Mouse (Mus musculus): ENCODE data around the gene Acaca. TPM values are rescaled to one million over a fixed set of nuclear protein-coding genes. Genes with fewer than 3 reads are reported as not detected.

The Acaca gene
- total RNA-seq, 2 experiments from 2014 or later, result 11.4 to 12.5 TPM

GRCm38 (mm10) chr11:84145201-84145798, 15.8 kb downstream of the Acaca start:
- DNase-seq, result no peak
- intact Hi-C loops (cut with DNase I), result loop anchor here (10.0 kb wide), 1 partner anchor 100 kb away; no protein-coding TSS in a partner anchor

DNA sequence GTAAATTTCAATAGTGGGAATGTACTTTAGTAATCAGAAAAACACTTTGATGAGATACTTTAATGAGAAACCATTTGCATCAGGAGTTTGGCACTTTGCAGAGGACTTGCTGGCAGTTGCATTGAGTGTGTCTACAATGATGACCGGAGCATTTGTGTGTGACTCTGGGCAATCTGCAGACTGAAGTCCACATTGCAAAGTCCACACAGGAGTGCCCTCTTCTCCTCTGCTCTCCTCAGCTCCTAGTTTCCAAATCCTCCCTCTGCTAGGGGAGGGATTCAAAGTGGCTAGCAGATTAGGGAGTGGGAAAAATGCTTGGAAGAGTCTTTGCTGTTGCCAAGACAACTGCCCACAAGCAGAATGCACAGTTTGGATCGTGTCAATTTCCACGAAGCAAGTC, 16.6 kb downstream of the Acaca start:
- intact Hi-C loops (cut with DNase I), result loop anchor here (10.0 kb wide), 1 partner anchor 99 kb away; no protein-coding TSS in a partner anchor
- DNase-seq, result no peak

GRCm38 (mm10) chr11:84150884-84151283, 21.4 kb downstream of the Acaca start:
- DNase-seq, result no peak
- intact Hi-C loops (cut with DNase I), result no loop called here

DNA sequence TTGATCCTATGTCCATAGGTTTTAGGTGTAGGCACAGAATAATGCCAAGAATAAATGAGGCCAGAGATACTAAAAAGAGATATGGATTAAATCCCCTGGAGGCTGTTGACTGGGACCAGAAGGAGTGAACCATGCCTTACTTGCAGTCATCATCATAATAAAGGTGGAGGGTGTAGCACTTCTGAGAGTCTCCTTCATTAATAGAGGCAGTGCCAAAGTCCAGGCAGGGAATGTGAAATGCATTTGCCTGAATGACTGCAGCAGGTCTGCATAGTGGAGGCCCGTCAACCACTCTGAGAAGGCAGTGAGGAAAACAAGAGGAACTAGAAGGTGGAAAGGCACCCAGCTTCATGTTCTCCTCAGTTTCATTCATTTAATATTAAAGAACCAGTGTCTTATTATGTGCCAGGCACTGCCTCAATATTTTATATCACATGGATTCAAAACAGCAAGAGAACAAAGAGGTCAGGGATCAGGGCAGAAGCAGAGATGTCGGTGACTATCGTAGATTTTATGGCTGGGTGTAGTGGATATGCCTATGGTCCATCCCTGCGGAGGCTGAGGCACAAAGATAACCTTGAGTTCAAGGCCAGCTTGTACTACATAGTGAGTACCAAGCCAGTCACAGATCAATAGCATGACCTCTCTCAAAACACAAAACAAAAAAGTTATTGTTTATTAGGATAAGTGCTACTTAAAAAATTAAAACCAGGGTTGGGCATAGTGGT, 27.2 kb downstream of the Acaca start:
- no peak for DNase-seq
- intact Hi-C loops (cut with DNase I), result no loop called here

DNA sequence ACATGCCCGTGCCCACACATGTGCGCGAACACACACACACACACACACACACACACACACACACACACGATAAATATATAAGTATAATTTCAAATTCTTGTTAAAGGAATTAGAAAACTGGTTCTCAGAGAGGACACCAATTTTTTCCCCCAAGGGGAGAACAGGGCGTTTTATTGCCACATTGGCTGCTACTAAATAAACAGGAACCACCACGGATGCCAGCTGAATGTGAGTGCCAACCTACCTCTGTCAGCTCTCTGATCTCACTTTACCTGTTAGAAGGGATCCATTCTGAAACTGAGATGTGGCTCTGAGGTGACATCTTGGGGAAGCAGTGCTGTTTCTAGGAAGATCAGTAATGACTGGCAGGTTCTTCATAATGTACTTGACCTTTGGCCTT, 34.7 kb downstream of the Acaca start:
- DNase-seq, result no peak
- intact Hi-C loops (cut with DNase I), result no loop called here

GRCm38 (mm10) chr11:84164561-84164960, 35.1 kb downstream of the Acaca start:
- DNase-seq, result no peak
- intact Hi-C loops (cut with DNase I), result no loop called here

GRCm38 (mm10) chr11:84167046-84167526, 37.6 kb downstream of the Acaca start, which contains the start of gene Gm11437:
Gene Gm11437 (minus strand): TSS chr11:84167476.
- intact Hi-C loops (cut with DNase I), result no loop called here
- DNase-seq, result no peak

DNA sequence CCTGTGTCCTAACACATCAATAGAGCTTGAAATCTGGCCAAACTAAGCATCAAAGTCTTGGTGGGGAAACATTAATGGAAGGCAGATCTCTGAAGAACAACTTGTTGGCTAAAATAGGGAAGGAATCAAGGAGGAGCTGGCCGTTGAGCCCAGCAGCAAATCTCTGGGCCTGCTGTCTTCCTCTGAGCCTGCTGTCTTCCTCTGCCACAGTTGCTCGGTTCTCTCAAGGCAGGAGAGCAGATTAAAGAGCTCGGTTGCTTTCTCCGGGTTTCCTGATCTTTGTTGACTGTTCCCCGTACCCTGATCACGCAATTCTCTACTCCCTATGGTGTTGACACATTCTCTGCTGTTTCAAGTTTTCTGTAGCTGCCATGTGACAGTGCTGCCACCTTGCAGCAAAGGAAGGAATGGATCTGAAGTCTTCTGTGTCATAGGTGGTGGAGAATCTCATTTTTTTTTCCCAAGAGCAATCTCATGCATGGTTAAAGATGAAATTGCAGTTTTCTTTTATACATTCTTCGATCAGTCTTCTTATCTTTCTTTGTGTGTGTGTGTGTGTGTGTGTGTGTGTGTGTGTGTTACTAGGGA, 39.3 kb downstream of the Acaca start:
- intact Hi-C loops (cut with DNase I), result no loop called here
- DNase-seq, result peak; percentile 32 to 40

DNA sequence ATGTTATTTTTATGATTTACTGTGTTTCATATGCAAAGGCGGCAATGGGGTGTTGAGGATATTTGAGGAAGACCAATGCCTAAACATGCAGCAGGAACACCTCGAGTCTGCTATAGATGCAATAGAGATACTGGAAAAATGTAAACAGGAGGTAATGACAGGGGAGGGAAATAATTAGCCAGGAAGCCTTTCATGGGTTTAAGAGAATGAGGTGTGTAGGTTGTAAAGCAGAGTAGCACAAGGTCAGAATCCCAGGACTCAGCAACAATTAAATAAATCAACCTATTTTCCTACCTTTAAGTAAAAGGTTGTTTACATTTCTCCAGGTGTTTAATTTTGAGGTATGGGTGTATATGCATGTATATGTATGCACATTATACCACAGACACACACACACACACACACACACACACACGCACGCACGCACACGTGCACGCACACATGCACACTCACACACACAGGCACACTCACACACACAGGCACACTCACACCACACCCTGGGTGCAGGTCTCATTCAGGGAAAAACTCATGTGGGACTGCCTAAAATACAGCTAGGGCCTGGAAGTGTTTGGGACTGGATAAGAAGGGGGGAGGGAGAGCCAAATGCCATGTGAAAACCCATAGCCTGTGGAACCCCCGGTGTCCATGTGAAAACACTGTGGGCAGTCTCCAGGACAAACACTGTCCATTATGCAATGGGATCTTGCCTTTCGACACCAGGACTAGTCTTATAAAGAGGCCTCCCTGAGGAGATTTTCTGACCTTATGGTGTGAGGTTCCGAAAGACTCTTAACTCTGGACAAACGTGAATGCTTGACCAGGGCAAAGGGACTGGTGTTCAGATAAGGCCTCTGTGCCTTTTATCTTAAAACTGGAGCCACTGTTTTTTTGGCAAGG, 43.3 kb downstream of the Acaca start:
- DNase-seq, result no peak
- intact Hi-C loops (cut with DNase I), result no loop called here

DNA sequence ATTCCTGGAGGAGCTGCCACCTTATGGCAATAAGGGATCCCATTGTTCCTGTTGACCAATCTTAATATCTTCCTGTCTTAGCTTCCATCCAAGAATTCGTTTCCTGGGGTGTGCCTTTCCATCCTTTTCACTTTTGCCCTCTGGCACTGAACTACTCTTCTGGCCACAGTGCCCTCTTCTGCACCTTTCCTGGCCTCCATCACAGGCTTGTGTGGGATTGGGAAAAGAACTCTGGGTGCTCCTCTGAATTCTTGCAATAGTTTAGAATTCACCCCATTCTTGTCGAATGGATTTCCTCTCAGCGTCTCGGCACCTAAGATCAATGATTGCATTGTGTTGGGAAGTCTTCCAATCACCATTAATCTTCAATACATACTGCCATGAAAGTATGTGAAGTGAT, 49.1 kb downstream of the Acaca start:
- intact Hi-C loops (cut with DNase I), result loop anchor here (2.0 kb wide), 1 partner anchor 66 kb away; no protein-coding TSS in a partner anchor
- DNase-seq, result no peak

DNA sequence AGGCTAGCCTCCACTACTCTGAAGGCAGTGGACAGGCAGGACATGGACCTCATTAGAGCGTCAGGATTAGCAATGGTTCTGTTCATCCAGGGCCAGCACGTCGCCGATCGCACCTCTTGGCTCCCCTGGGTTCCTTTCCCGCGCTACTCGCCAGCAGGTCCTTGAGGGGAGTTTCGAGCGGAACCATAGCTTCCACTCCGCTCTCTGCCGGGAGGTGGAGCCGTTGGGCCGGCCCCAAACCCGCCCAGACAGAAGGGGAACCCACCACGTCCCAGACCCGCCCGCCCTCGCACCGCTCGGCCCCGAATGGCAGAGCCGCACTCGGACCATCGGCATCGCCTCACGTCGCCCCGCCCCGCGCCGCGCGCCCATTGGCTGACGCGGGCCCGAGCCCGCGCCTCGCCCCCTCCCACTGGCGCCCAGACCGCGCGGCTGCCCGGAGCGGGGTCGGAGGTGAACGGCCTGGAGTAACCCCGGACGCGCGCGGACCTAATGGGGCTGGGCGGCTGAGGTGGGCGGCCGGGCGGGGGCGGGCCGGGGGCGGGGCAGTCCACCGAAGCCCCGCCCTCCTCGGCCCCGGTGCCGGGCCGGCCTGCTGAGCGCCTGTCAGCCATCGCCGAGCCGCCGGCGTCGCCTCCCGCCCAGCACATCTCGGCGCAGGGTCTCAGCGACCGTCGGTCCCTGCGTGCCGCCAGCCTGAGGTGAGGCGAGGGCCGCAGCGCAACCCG, 49.9 kb downstream of the Acaca start:
- DNase-seq, result peak; percentile 96 to 98
- intact Hi-C loops (cut with DNase I), result loop anchor here (2.0 kb wide), 1 partner anchor 65 kb away; no protein-coding TSS in a partner anchor

- DNase-seq, result peak; percentile 59 to 67
- intact Hi-C loops (cut with DNase I), result loop anchor here (2.0 kb wide), 1 partner anchor 65 kb away; no protein-coding TSS in a partner anchor
Observed at GRCm38 (mm10) chr11:84179954-84180598, 50.6 kb downstream of the Acaca start.

DNA sequence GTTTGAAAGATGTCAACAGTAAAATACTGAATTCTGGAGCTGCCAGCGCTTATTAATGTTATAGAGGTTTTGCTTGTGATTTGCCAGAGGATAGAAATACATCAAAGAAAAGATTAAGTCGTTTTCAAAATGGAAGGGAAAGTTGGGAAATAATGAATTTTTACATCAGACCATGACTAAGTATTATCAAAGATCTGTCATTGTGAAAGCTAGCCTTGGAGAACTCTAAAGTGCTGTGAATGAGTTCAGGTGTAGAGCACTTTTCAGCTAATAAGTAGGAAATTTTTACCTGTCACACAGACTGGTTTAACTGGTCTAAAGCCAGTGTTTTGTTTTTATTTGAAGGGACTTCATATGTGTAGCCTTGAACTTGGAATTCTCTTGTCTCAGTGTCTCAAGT, 51.8 kb downstream of the Acaca start:
- no peak for DNase-seq
- intact Hi-C loops (cut with DNase I), result no loop called here

DNA sequence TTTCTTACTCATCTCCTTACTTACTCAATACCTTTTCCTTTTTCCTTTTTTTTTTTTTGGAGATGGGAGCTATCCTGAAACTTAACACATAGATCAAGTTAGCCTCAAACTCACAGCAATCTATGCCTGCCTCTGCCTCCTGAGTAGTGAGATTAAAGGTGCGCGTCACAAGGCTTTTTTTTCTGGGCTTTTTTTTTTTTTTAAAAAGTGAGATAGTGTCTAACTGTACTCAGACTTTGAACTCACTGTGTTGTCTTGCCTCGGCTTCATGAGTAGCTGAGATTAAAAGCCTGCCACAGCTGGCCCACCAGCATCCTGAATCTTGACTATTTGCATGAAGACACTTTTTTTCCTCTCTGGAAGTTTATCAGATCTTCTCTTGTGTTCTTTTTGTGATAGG, 59.1 kb downstream of the Acaca start:
- no peak for DNase-seq
- intact Hi-C loops (cut with DNase I), result no loop called here

DNA sequence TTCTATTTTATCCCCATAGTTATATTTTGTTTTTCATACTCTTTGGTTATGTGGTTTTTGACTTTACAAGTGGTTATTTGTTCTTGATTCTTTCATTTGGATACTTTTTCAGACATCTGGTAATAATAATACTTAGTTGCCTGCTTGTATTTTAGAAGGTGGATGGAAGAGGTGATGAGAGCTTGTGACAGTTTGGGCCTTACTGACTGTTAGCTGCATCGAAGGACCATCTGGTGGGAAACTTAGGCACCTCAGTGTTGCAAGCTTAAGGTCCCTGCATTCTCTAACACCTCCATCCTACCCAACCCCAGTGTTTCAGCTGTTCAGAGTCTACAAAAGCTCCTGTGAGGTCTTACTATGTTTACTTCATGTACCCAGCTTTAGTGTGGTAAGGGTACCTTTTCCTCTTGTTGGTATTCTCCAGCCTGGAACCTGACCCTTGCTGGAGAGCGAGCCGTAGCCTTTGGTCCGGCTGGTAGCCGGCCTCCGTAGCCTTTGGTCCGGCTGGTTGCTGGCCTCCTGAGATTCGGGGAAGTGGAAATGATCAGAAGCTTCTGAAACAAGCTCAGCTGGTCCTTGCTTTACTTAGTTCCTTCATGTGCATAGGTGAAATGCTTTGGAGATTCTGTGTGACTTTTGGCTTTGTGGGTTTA, 61.2 kb downstream of the Acaca start:
- DNase-seq, result no peak
- intact Hi-C loops (cut with DNase I), result no loop called here

DNA sequence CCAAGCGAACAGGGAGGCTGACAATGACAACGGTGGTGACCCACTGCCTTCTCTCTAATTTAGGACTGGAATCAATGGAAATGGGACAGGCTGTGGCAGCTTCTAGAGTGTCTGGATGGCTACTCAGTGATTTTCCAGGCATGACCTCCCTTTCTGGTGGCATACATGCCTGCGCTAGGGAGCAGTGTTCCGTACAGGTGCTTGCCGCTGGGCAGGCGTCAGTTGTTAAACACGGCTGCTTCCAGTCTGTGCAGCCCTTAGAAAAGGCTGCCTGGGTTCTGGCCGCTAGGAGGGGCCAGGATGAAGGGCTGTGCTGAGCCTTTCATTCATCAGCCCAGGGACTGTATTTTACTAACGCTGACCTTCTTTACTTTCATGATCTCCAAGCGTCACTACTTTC, 63.8 kb downstream of the Acaca start:
- intact Hi-C loops (cut with DNase I), result no loop called here
- DNase-seq, result no peak

GRCm38 (mm10) chr11:84194751-84195150, 65.3 kb downstream of the Acaca start:
- intact Hi-C loops (cut with DNase I), result no loop called here
- DNase-seq, result no peak

- peak in 1 of 2 experiments; percentile 5 for DNase-seq
- intact Hi-C loops (cut with DNase I), result no loop called here
Observed at GRCm38 (mm10) chr11:84197607-84198402, 68.3 kb downstream of the Acaca start.

Data from heart, postnatal 14 days (tissue).